Mouse (Mus musculus): Measurements from ENCODE around the gene Krtap4-2. TPM values are rescaled to one million over a fixed set of nuclear protein-coding genes. Genes with fewer than 3 reads are reported as not detected.
"Not testable (repeated sequence)": the region's sequence is repeated elsewhere in the genome, so short reads cannot be mapped to it uniquely, and the experiment has no call there.

Gene Krtap4-2
- not detected in 2 replicates for polyA plus RNA-seq (2012; rRNA removed)

DNA sequence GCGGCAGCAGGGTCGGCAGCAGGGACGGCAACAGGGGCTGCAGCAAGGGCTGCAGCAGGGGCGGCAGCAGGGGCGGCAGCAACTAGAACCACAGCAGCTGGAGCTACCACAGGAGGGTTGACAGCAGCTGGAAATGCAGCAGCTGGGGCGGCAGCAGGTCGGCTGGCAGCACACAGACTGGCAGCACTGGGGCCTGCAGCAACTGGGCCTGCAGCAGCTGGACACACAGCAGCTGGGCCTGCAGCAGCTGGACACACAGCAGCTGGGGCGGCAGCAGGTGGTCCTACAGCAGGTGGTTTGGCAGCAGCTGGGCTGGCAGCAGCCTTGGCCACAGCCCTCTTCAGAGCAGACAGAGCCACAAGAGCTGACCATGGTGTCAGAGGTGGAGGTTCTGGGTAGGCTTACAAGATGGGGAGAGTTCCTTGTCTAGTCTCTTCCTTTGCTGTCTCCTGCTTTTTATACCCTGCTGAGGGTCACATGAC lies at the start of gene Krtap4-2:
Gene Krtap4-2 (minus strand): TSS at position 432 of the 482 bp plus-strand sequence.
- Histone ChIP-seq H3K4me1 (ENCODE audit: control insufficient read depth, insufficient read depth, insufficient read length) (no peaks in the 10 kb centered on the region), H3K27ac (ENCODE audit: insufficient read depth, low read length) (no peak within 1 kb of the TSS), H3K4me3 (ENCODE audit: extremely low read depth, insufficient read depth, insufficient read length) (no peak within 1 kb of the TSS), H3K36me3 (ENCODE audit: control insufficient read depth, insufficient read depth, low read length) (no peaks in the 10 kb centered on the region), H3K27me3 (ENCODE audit: control insufficient read depth, insufficient read depth, low read length) (no peaks in the 10 kb centered on the region)
- TF ChIP-seq CTCF (IDR thresholded peaks at IDR 0.05; ENCODE audit: extremely low read depth, insufficient read depth, insufficient read length, insufficient replicate concordance), result no peak
- TF ChIP-seq POLR2A (IDR thresholded peaks at IDR 0.05; ENCODE audit: low read depth, low read length), result no peak
- no peak for DNase-seq (ENCODE audit: low read depth in 1 of 2, low spot score in 2 of 2)
- 57% methylated on average over 8 of the region's 8 CpGs for WGBS

DNA sequence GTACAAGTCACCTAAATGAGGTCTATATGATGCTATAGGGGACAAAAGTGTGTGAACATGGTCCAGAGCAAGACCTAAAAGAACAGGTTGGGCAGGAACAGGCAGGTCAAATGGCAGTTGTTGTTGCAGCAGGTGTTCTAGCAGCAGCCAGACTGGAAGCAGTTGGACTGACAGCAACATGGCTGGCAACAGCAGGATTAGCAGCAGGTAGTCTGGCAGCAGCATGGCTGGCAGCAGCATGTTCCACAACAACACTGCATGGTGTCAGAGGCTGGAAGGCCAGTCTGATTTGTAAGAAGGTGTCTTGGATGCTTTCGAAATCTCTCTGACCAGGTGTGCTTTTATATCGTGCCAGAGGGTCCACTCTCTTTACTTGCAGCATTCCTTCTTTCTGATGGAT lies 48.6 kb upstream of the Krtap4-2 start:
- no peak overlapping the region for H3K27ac ChIP-seq (ENCODE audit: insufficient read depth, low read length)
- no peak for DNase-seq (ENCODE audit: low read depth in 1 of 2, low spot score in 2 of 2)
- H3K27me3 ChIP-seq (ENCODE audit: control insufficient read depth, insufficient read depth, low read length), result no peaks in the 10 kb centered on the region
- H3K4me1 ChIP-seq (ENCODE audit: control insufficient read depth, insufficient read depth, insufficient read length), result no peaks in the 10 kb centered on the region
- H3K36me3 ChIP-seq (ENCODE audit: control insufficient read depth, insufficient read depth, low read length), result no peaks in the 10 kb centered on the region
- TF ChIP-seq POLR2A (IDR thresholded peaks at IDR 0.05; ENCODE audit: low read depth, low read length), result no peak
- TF ChIP-seq CTCF (IDR thresholded peaks at IDR 0.05; ENCODE audit: extremely low read depth, insufficient read depth, insufficient read length, insufficient replicate concordance), result no peak
- no peak overlapping the region for H3K4me3 ChIP-seq (ENCODE audit: extremely low read depth, insufficient read depth, insufficient read length)
- WGBS, result 81% methylated on average over 2 of the region's 2 CpGs

DNA sequence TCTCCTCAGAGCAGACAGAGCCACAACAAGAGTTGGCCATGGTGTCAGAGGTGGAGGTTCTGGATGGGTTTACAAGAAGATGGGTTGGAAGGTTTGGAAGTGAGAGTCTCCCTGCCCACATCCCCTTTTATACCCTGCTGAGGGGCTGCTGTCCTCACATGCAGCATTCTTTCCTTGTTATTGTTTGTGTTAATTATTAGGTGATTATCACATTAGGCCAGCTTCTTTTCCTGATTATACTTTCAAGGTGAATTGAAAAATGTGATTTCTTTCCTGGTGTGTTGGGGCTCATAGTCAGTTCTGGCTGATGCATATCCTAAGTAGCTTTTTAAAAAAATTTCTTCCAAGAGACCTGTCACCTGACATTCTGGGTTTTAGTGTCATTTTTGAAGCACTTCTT lies 31.0 kb upstream of the Krtap4-2 start, which contains the start of gene Krtap4-6:
Gene Krtap4-6 (minus strand): TSS at position 101 of the 400 bp plus-strand sequence.
- TF ChIP-seq POLR2A (IDR thresholded peaks at IDR 0.05; ENCODE audit: low read depth, low read length), result no peak
- TF ChIP-seq CTCF (IDR thresholded peaks at IDR 0.05; ENCODE audit: extremely low read depth, insufficient read depth, insufficient read length, insufficient replicate concordance), result no peak
- no peak for DNase-seq (ENCODE audit: low read depth in 1 of 2, low spot score in 2 of 2)
- Histone ChIP-seq H3K27me3 (ENCODE audit: control insufficient read depth, insufficient read depth, low read length) (no peaks in the 10 kb centered on the region), H3K4me1 (ENCODE audit: control insufficient read depth, insufficient read depth, insufficient read length) (no peaks in the 10 kb centered on the region), H3K4me3 (ENCODE audit: extremely low read depth, insufficient read depth, insufficient read length) (no peak within 1 kb of the TSS), H3K27ac (ENCODE audit: insufficient read depth, low read length) (no peak within 1 kb of the TSS), H3K36me3 (ENCODE audit: control insufficient read depth, insufficient read depth, low read length) (no peaks in the 10 kb centered on the region)

DNA sequence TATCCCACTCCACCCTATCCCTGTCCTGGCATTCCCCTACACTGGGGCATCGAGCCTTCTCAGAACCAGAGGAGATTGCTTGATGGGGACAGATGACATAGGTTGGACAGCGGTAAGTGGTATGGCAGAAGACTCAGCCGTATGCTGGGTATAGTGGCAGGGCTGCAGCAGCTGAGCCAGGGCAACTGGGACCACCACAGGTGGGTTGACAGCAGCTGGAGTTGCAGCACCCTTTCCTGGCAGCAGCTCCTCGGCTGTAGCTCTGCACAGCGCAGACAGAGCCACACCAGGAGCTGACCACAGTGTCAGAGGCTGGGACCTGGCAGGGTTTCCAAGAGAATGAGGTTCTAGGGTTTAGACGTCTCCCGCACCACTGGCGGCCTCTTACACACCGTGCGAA lies 27.9 kb upstream of the Krtap4-2 start:
- Histone ChIP-seq H3K27ac (ENCODE audit: insufficient read depth, low read length) (no peak overlapping the region), H3K4me3 (ENCODE audit: extremely low read depth, insufficient read depth, insufficient read length) (no peak overlapping the region), H3K27me3 (ENCODE audit: control insufficient read depth, insufficient read depth, low read length) (no peaks in the 10 kb centered on the region), H3K4me1 (ENCODE audit: control insufficient read depth, insufficient read depth, insufficient read length) (no peaks in the 10 kb centered on the region), H3K36me3 (ENCODE audit: control insufficient read depth, insufficient read depth, low read length) (no peaks in the 10 kb centered on the region)
- 84% methylated on average over 10 of the region's 10 CpGs for WGBS
- no peak for DNase-seq (ENCODE audit: low read depth in 1 of 2, low spot score in 2 of 2)
- TF ChIP-seq POLR2A (IDR thresholded peaks at IDR 0.05; ENCODE audit: low read depth, low read length) (no peak), CTCF (IDR thresholded peaks at IDR 0.05; ENCODE audit: extremely low read depth, insufficient read depth, insufficient read length, insufficient replicate concordance) (no peak)

DNA sequence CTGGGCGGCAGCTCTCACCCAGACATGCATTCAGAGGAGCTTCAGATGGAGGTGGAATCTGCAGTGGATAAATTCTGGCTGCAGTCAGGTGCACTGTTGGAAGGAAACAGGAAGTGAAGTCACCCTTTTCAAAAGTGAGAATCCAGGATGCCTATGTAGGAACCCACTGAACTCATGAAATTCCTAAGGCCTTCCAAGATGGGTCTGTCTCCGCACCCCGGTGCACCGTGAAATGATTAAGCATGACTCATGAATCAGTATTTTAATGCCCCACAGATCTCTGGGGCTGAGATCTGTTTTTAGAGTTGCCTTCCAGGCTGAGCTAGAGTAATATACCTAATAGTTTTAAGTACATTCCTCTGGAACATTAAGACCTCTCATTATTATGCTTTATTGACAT lies 24.4 kb upstream of the Krtap4-2 start:
- H3K4me3 ChIP-seq (ENCODE audit: extremely low read depth, insufficient read depth, insufficient read length), result no peak overlapping the region

DNA sequence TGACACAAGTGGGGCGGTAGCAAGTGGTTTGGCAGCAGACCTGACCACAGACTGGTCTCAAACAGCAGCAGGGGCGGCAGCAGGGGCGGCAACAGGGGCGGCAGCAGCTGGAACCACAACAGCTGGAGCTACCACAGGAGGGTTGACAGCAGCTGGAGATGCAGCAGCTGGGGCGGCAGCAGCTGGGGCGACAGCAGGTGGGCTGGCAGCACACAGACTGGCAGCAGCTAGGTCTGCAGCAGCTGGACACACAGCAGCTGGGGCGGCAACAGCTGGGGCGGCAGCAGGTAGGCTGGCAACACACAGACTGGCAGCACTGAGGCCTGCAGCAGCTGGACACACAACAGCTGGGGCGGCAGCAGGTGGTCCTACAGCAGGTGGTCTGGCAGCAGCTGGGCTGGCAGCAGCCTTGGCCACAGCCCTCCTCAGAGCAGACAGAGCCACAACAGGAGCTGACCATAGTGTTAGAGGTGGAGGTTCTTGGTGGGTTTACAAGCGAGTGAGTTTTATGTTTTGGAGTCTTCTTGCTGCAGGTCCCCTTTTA lies 23.7 kb upstream of the Krtap4-2 start, which contains the start of gene Gm11563:
Gene Gm11563 (minus strand): TSS at position 494 of the 544 bp plus-strand sequence.
- not testable (repeated sequence) for DNase-seq (ENCODE audit: low read depth in 1 of 2, low spot score in 2 of 2); H3K27me3 ChIP-seq (ENCODE audit: control insufficient read depth, insufficient read depth, low read length); H3K36me3 ChIP-seq (ENCODE audit: control insufficient read depth, insufficient read depth, low read length); H3K4me1 ChIP-seq (ENCODE audit: control insufficient read depth, insufficient read depth, insufficient read length); H3K27ac ChIP-seq (ENCODE audit: insufficient read depth, low read length); H3K4me3 ChIP-seq (ENCODE audit: extremely low read depth, insufficient read depth, insufficient read length)
- 51% methylated on average over 10 of the region's 10 CpGs for WGBS

More for the DNA sequence above, 24.4 kb upstream of the Krtap4-2 start:
- WGBS, result 93% methylated on average over 4 of the region's 4 CpGs
- no peaks in the 10 kb centered on the region for H3K4me1 ChIP-seq (ENCODE audit: control insufficient read depth, insufficient read depth, insufficient read length)
- TF ChIP-seq CTCF (IDR thresholded peaks at IDR 0.05; ENCODE audit: extremely low read depth, insufficient read depth, insufficient read length, insufficient replicate concordance), result no peak
- H3K36me3 ChIP-seq (ENCODE audit: control insufficient read depth, insufficient read depth, low read length), result no peaks in the 10 kb centered on the region
- no peak for DNase-seq (ENCODE audit: low read depth in 1 of 2, low spot score in 2 of 2)
- no peak overlapping the region for H3K27ac ChIP-seq (ENCODE audit: insufficient read depth, low read length)
- no peaks in the 10 kb centered on the region for H3K27me3 ChIP-seq (ENCODE audit: control insufficient read depth, insufficient read depth, low read length)

DNA sequence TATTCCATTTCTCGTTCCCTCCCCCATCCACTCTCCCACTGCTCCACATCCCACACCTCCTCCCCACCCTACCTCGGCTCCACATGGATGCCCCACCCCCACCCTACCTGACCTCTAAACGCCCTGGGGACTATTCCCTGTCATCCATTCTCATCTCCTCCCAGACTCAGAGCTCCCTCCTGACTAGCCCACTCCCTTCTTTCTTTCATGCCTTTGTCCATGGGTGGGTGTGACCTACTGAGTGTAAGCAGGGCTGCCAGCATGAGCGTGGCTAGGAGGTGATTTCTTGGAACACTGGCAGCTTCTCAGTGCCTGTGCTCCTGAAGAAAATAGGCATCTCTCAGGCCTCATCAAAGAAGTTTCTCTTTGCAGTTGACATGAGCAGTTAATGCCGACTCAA lies 22.2 kb upstream of the Krtap4-2 start:
- H3K4me3 ChIP-seq (ENCODE audit: extremely low read depth, insufficient read depth, insufficient read length), result no peak overlapping the region
- no peak for DNase-seq (ENCODE audit: low read depth in 1 of 2, low spot score in 2 of 2)

More for the DNA sequence above, 22.2 kb upstream of the Krtap4-2 start:
- no peak for TF ChIP-seq CTCF (IDR thresholded peaks at IDR 0.05; ENCODE audit: extremely low read depth, insufficient read depth, insufficient read length, insufficient replicate concordance)
- TF ChIP-seq POLR2A (IDR thresholded peaks at IDR 0.05; ENCODE audit: low read depth, low read length), result no peak
- Histone ChIP-seq H3K27ac (ENCODE audit: insufficient read depth, low read length) (no peak overlapping the region), H3K27me3 (ENCODE audit: control insufficient read depth, insufficient read depth, low read length) (no peaks in the 10 kb centered on the region), H3K4me1 (ENCODE audit: control insufficient read depth, insufficient read depth, insufficient read length) (no peaks in the 10 kb centered on the region), H3K36me3 (ENCODE audit: control insufficient read depth, insufficient read depth, low read length) (no peaks in the 10 kb centered on the region)
- WGBS, result 61% methylated on average over 5 of the region's 5 CpGs
